Mouse (Mus musculus) kidney, adult 2 months (tissue): ENCODE data around the gene Gpr182. TPM values are rescaled to one million over a fixed set of nuclear protein-coding genes. Genes with fewer than 3 reads are reported as not detected.
A peak's percentile ranks its signal among the peaks of the same experiment; 100 is the strongest.

Experiments used
- DNase-seq: peaks from one replicate; pipeline ENCODE4 v3.0.0; 2021
- H3K27ac ChIP-seq: fragments of 200-500 bp; 2 replicates; pipeline ENCODE4 v1.5.1; 2012; ENCODE audit warnings: low read depth, low read length, control low read depth, inconsistent platforms; ENCODE audit not compliant: insufficient read depth
- H3K27me3 ChIP-seq: fragments of 200-500 bp; replicated peaks from 2 replicates; pipeline ENCODE4 v1.6.1; 2012; ENCODE audit warnings: mild to moderate bottlenecking, moderate library complexity, low read length, inconsistent platforms; ENCODE audit not compliant: control insufficient read depth, insufficient read depth
- H3K36me3 ChIP-seq: fragments of 200-500 bp; 2 replicates; pipeline ENCODE4 v1.6.1; 2012; ENCODE audit warnings: mild to moderate bottlenecking, moderate library complexity, low read length, inconsistent platforms; ENCODE audit not compliant: control insufficient read depth, insufficient read depth
- H3K4me1 ChIP-seq: fragments of 200-500 bp; 2 replicates; pipeline ENCODE4 v1.6.1; 2011; ENCODE audit warnings: low read length; ENCODE audit not compliant: control insufficient read depth, insufficient read depth
- H3K4me3 ChIP-seq: fragments of 200-500 bp; 2 replicates; pipeline ENCODE4 v1.5.1; 2011; ENCODE audit warnings: mild to moderate bottlenecking, low read depth, low read length, control low read depth; ENCODE audit not compliant: insufficient read depth
- CTCF ChIP-seq: fragments of 200-500 bp; conservative IDR thresholded peaks from 2 replicates; pipeline ENCODE4 v1.5.1; 2011; ENCODE audit warnings: low read depth, mild to moderate bottlenecking, control low read depth, low read length, moderate library complexity, mixed read lengths; ENCODE audit not compliant: insufficient read depth, insufficient read length
- POLR2A ChIP-seq: fragments of 200-500 bp; IDR thresholded peaks from one replicate; pipeline ENCODE4 v1.6.1; 2011; ENCODE audit warnings: low read depth, low read length, control low read depth
- WGBS: fragments of 180-500 bp; shearing (Covaris S2); methylation state at CpG from one replicate; pipeline ENCODE4 v1.1.7; 2018; 5-methylcytosine and 5-hydroxymethylcytosine counted together
- polyA plus RNA-seq: library from polyadenylated mRNA; depleted of rRNA; stranded (reverse); fragments of >200 nt; gene quantifications from 2 replicates; pipeline ENCODE4 v1.2.3, GENCODE M21; 2012

Gpr182 gene
- polyA plus RNA-seq, 1 experiment: 9.7 TPM

- Histone ChIP-seq H3K27ac (no peak overlapping the region), H3K36me3 (no peaks in the 10 kb centered on the region), H3K4me3 (no peak overlapping the region), H3K27me3 (no peaks in the 10 kb centered on the region), H3K4me1 (peaks cover 6% of the 10 kb centered on the region; the same call in 1 of the 2 replicates)
- WGBS: 72% methylated on average over 4 of the region's 4 CpGs
- no peak for DNase-seq
- TF ChIP-seq POLR2A (no peak), CTCF (no peak)
These were observed 14.6 kb downstream of the Gpr182 start for GRCm38 (mm10) chr10:127736916-127737315.

GRCm38 (mm10) chr10:127736266-127736665 is 15.3 kb downstream of the Gpr182 start:
- TF ChIP-seq POLR2A (no peak), CTCF (no peak)
- no peak overlapping the region for H3K4me3 ChIP-seq
- H3K4me1 ChIP-seq: peaks cover 6% of the 10 kb centered on the region; the same call in 1 of the 2 replicates
- H3K36me3 ChIP-seq: no peaks in the 10 kb centered on the region
- H3K27ac ChIP-seq: no peak overlapping the region
- no peak for DNase-seq
- 79% methylated on average over 2 of the region's 2 CpGs for WGBS
- H3K27me3 ChIP-seq: no peaks in the 10 kb centered on the region

GRCm38 (mm10) chr10:127734434-127734833 is 17.1 kb downstream of the Gpr182 start:
- H3K36me3 ChIP-seq: no peaks in the 10 kb centered on the region
- WGBS: 33% methylated on average over 5 of the region's 5 CpGs
- no peak overlapping the region for H3K4me3 ChIP-seq
- H3K4me1 ChIP-seq: peaks cover 6% of the 10 kb centered on the region; the same call in 1 of the 2 replicates
- peak; percentile 64 for TF ChIP-seq CTCF
- TF ChIP-seq POLR2A: no peak
- H3K27ac ChIP-seq: no peak overlapping the region
- no peaks in the 10 kb centered on the region for H3K27me3 ChIP-seq
- DNase-seq: peak; percentile 36

- no peak overlapping the region for H3K27ac ChIP-seq
- DNase-seq: no peak
- H3K27me3 ChIP-seq: no peaks in the 10 kb centered on the region
- TF ChIP-seq POLR2A: no peak
- TF ChIP-seq CTCF: no peak
- H3K4me3 ChIP-seq: no peak overlapping the region
- no peaks in the 10 kb centered on the region for H3K4me1 ChIP-seq
- H3K36me3 ChIP-seq: no peaks in the 10 kb centered on the region
- 34% methylated on average over 5 of the region's 5 CpGs for WGBS
These were observed 20.1 kb downstream of the Gpr182 start for GRCm38 (mm10) chr10:127731397-127731796.

GRCm38 (mm10) chr10:127730933-127731310 is 20.6 kb downstream of the Gpr182 start:
- no peaks in the 10 kb centered on the region for H3K27me3 ChIP-seq
- no peak overlapping the region for H3K27ac ChIP-seq
- no peak for TF ChIP-seq CTCF
- no peak for TF ChIP-seq POLR2A
- no peaks in the 10 kb centered on the region for H3K4me1 ChIP-seq
- WGBS: 43% methylated on average over 9 of the region's 9 CpGs
- no peak for DNase-seq
- H3K4me3 ChIP-seq: no peak overlapping the region
- no peaks in the 10 kb centered on the region for H3K36me3 ChIP-seq

- H3K4me3 ChIP-seq: no peak overlapping the region
- 75% methylated on average over 11 of the region's 11 CpGs for WGBS
- H3K4me1 ChIP-seq: no peaks in the 10 kb centered on the region
- H3K27me3 ChIP-seq: no peaks in the 10 kb centered on the region
- TF ChIP-seq POLR2A: no peak
- no peak for TF ChIP-seq CTCF
- H3K36me3 ChIP-seq: no peaks in the 10 kb centered on the region
- DNase-seq: no peak
- H3K27ac ChIP-seq: no peak overlapping the region
These were observed 21.1 kb downstream of the Gpr182 start for GRCm38 (mm10) chr10:127730285-127730932.

- DNase-seq: no peak
- TF ChIP-seq CTCF (no peak), POLR2A (no peak)
- no peak overlapping the region for H3K4me3 ChIP-seq
- H3K36me3 ChIP-seq: no peaks in the 10 kb centered on the region
- no peak overlapping the region for H3K27ac ChIP-seq
- H3K27me3 ChIP-seq: no peaks in the 10 kb centered on the region
- 62% methylated on average over 8 of the region's 8 CpGs for WGBS
- no peaks in the 10 kb centered on the region for H3K4me1 ChIP-seq
These were observed 23.1 kb downstream of the Gpr182 start for GRCm38 (mm10) chr10:127728437-127728836.
